Mouse (Mus musculus): ENCODE results near the gene Rab11fip4. TPM values are rescaled to one million over a fixed set of nuclear protein-coding genes. Genes with fewer than 3 reads are reported as not detected.

The Rab11fip4 gene
- polyA plus RNA-seq, 1 experiment from 2014 or later, result 16.2 TPM

DNA sequence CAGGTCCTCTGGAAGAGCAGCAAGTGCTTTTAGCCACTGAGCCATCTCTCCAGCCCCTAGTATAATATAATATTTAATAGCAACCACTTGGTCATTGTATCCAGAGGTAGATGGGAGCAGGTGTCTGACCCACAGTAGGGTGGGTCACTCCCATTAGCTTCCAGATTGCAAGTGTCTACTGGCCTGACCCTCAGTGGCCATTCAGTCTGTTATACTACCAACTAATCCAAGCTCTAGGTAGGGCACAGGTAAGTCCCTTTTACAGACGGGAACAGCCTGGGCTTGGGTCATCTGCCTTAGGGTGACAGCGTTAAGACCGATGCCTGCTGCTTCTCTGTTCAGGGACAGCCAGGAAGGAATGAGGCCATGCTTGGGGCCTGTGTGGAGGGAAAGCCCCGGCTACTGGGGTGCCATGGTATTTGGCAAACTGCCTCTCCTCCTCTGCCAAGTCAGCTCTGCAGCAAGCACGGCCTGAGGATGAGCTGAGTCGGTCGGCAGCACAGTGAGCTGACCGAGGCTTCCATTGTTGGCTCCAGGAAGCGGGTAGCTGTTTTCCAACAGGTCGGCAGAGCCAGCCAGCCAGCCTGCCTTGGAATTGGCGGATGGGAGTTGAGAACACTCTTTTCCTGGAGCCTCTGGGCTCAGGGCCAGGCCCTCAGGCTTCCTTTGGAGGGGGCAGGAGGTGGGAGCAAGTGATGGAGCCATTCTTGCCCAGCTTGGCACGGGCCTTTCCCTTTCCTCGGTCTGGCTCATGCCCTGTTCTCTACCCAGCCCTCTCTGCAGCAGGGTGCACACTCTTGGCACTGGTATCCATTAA, 138.4 kb downstream of the Rab11fip4 start:
- Histone ChIP-seq H3K4me2 (no peak overlapping the region), H3K4me1 (replicated peaks) (no peaks in the 10 kb centered on the region), H3K27ac (no peak overlapping the region), H3K36me3 (no peaks in the 10 kb centered on the region), H3K9ac (replicated peaks) (no peak overlapping the region), H3K4me3 (replicated peaks) (no peak overlapping the region), H3K9me3 (no peaks in the 10 kb centered on the region), H3K27me3 (no peaks in the 10 kb centered on the region)
- WGBS, result 87% methylated on average over 13 of the region's 13 CpGs
- no peak for ATAC-seq (ENCODE audit: insufficient number of reproducible peaks, insufficient read depth, low FRiP score, low TSS enrichment, low read depth)

DNA sequence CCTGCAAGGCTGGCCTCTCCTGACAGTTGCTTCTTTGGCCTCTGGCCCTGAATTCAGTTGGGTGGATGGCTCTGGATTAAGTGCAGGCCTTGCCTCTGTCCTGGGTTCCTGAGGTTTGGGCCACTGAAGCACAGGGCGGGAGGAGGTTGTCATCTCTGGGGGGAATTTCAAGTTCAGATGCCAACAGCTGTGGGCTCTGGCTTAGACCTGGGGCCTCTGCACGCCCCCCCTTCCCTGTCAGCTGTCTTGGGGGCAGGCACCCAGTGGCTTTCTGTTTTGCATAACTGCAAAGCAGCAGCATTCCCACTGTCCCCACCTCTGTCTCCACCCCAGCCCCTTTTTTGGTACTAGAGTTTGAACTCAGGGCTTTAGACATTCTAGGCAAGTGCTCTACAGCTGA, 139.4 kb downstream of the Rab11fip4 start:
- H3K9ac ChIP-seq (replicated peaks), result no peak overlapping the region
- H3K4me2 ChIP-seq, result no peak overlapping the region
- no peak overlapping the region for H3K27ac ChIP-seq
- 54% methylated on average over 2 of the region's 2 CpGs for WGBS
- H3K4me3 ChIP-seq (replicated peaks), result no peak overlapping the region
- no peaks in the 10 kb centered on the region for H3K9me3 ChIP-seq
- no peaks in the 10 kb centered on the region for H3K4me1 ChIP-seq (replicated peaks)
- H3K27me3 ChIP-seq, result no peaks in the 10 kb centered on the region
- ATAC-seq (ENCODE audit: insufficient number of reproducible peaks, insufficient read depth, low FRiP score, low TSS enrichment, low read depth), result no peak
- no peaks in the 10 kb centered on the region for H3K36me3 ChIP-seq

DNA sequence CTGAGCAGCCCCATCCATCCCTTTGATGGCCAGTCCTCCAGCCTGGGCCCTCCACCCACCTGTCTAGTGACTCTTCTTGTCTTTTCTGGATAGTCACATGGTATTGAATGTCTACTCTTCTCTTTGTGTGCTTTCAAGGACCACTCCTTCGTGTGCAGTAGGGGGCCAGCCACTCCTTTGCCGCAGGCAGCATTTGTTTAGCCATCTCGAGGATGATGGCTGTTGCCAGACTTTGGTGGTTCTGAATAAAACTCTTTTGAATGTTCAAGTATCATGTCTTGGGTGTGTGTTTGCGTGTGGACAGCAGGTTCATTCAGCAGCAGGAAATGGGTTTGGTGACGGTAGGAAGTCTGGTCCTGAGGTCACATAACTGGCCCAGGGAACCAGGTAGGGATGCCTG, 140.5 kb downstream of the Rab11fip4 start:
- H3K4me3 ChIP-seq (replicated peaks), result no peak overlapping the region
- 0 out of 2 replicates have a peak, but pooled peaks cover 2% of the 10 kb centered on the region for H3K4me1 ChIP-seq (replicated peaks)
- H3K27me3 ChIP-seq, result no peaks in the 10 kb centered on the region
- 90% methylated on average over 5 of the region's 5 CpGs for WGBS
- H3K9ac ChIP-seq (replicated peaks), result no peak overlapping the region
- H3K9me3 ChIP-seq, result no peaks in the 10 kb centered on the region
- no peaks in the 10 kb centered on the region for H3K36me3 ChIP-seq
- ATAC-seq (ENCODE audit: insufficient number of reproducible peaks, insufficient read depth, low FRiP score, low TSS enrichment, low read depth), result no peak
- no peak overlapping the region for H3K4me2 ChIP-seq
- H3K27ac ChIP-seq, result no peak overlapping the region

DNA sequence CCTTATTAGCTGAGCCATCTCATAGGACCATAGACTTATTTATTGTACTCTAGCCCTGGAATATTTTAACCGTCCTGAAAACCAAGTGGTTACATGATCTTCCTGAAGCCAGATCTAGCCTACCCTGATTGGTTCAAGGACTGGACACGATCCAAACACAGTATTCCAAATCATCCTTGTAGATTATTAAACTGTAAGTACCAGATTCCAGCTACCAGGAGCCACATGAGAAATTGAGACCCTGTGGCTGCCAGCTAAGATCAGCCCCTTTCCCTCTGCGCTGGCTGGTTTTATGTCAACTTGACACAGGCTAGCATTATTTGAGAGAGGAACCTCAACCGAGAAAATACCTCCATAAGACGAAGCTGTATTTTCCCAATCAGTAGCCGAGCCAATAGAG, 142.0 kb downstream of the Rab11fip4 start:
- Histone ChIP-seq H3K4me1 (replicated peaks) (peaks cover 15% of the 10 kb centered on the region; the same call in 1 of the 2 replicates), H3K27me3 (no peaks in the 10 kb centered on the region), H3K27ac (no peak overlapping the region), H3K9me3 (no peaks in the 10 kb centered on the region), H3K4me2 (no peak overlapping the region), H3K36me3 (no peaks in the 10 kb centered on the region), H3K9ac (replicated peaks) (no peak overlapping the region), H3K4me3 (replicated peaks) (no peak overlapping the region)
- no peak for ATAC-seq (ENCODE audit: insufficient number of reproducible peaks, insufficient read depth, low FRiP score, low TSS enrichment, low read depth)
- WGBS, result 88% methylated on average over 6 of the region's 6 CpGs

DNA sequence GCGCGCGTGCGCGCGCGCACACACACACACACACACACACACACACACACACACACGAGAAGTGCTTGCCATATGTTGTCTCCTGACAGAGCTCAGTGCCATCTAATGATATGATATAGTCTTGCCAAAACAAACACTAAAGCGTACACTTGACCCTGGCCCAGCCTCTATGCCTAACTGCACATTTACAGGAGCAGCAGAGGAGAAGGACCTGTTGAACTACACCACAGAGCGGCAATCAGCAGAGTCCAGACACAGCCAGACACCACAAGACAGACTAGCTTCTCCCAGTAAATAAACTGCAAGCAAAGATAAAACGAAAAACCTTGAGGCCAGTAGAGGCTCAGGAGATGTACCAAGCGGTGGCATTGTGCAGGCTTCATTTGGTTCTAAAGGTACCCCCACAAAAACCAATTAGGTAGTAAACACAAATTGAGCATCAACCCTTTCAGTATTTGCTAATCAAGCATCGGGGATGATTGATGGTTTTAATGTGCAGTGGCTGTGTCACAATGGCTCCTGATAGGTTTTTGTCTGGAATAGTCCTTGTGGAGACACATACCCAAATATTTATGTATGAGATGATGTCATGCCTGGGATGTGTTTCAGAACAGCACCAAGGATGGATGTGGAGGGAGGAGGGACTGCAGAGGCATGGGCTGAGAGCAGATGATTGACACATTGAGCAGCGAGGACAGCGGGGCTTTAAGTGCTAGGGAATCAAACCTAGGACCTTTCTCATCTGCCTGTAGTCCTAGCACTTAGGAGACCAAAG, 145.4 kb downstream of the Rab11fip4 start:
- Histone ChIP-seq H3K4me3 (replicated peaks) (no peak overlapping the region), H3K4me2 (no peak overlapping the region), H3K27ac (no peak overlapping the region), H3K36me3 (no peaks in the 10 kb centered on the region), H3K9me3 (no peaks in the 10 kb centered on the region), H3K4me1 (replicated peaks) (peaks cover 30% of the 10 kb centered on the region), H3K27me3 (no peaks in the 10 kb centered on the region), H3K9ac (replicated peaks) (no peak overlapping the region)
- no peak for ATAC-seq (ENCODE audit: insufficient number of reproducible peaks, insufficient read depth, low FRiP score, low TSS enrichment, low read depth)
- WGBS, result 88% methylated on average over 15 of the region's 15 CpGs

DNA sequence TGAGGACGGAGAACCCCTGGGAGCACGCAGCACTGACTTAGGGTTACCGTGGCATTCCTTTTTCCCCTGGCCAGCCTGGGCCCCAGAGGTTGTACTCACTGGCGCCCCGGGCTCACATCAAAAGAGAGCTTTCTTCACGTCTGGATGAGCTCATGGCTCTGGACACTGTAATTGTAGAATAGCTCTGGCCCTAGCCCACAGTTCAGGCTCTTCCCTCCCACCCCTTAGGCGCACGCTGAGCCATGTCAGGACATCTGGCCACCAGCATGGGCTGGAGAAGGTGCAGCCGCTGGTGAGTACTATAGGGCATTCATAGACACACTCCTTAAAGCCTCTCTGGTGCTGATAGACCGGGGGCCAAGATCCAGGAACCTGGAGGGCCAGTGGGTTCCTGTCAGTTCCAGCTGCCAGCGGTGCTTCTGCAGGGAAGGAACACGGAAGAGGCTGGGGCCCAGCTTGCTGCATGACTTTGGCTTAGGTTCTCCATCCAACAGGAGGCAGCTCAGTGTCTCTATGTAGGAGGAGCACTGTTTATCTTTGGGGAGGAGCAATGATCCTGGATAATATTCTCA, 146.2 kb downstream of the Rab11fip4 start:
- Histone ChIP-seq H3K4me2 (no peak overlapping the region), H3K9ac (replicated peaks) (no peak overlapping the region), H3K36me3 (no peaks in the 10 kb centered on the region), H3K9me3 (no peaks in the 10 kb centered on the region), H3K27ac (no peak overlapping the region), H3K27me3 (no peaks in the 10 kb centered on the region), H3K4me1 (replicated peaks) (peaks cover 30% of the 10 kb centered on the region), H3K4me3 (replicated peaks) (no peak overlapping the region)
- 53% methylated on average over 12 of the region's 12 CpGs for WGBS
- ATAC-seq (ENCODE audit: insufficient number of reproducible peaks, insufficient read depth, low FRiP score, low TSS enrichment, low read depth), result no peak

DNA sequence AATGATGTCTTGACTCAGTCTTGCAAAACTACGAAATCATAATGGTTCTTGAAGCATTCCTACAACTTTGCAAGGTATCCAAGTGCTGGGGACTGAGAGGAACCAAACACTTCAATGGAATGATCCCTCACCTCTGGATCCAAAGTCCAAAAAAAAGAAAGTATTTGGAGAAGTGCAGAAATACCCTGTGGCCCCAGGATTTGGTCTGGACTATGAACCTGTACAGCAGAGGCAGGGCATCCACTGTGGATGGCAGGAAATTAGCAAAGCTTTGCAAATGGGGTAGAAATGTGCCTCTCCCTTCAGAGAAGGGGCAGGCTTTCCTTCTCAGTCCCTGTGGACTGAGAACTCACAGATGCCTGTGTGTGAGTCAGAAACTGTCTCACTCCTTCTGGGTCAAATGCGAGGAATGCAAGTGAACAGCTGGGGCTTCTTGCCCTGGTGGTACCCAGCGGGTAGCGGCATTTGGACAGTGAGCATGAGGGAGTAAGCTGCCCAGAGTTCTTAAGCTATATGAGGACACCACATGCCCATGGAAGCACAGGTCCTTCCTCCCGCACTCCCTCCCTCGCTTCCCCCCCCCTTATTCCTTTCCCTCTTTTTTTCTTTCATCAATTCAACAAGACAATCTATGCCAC, 147.0 kb downstream of the Rab11fip4 start:
- Histone ChIP-seq H3K27me3 (no peaks in the 10 kb centered on the region), H3K4me3 (replicated peaks) (no peak overlapping the region), H3K9ac (replicated peaks) (no peak overlapping the region), H3K27ac (peak overlapping the region; percentile 77), H3K9me3 (no peaks in the 10 kb centered on the region), H3K4me2 (no peak overlapping the region), H3K36me3 (no peaks in the 10 kb centered on the region), H3K4me1 (replicated peaks) (peaks cover 30% of the 10 kb centered on the region)
- 88% methylated on average over 6 of the region's 6 CpGs for WGBS
- no peak for ATAC-seq (ENCODE audit: insufficient number of reproducible peaks, insufficient read depth, low FRiP score, low TSS enrichment, low read depth)

DNA sequence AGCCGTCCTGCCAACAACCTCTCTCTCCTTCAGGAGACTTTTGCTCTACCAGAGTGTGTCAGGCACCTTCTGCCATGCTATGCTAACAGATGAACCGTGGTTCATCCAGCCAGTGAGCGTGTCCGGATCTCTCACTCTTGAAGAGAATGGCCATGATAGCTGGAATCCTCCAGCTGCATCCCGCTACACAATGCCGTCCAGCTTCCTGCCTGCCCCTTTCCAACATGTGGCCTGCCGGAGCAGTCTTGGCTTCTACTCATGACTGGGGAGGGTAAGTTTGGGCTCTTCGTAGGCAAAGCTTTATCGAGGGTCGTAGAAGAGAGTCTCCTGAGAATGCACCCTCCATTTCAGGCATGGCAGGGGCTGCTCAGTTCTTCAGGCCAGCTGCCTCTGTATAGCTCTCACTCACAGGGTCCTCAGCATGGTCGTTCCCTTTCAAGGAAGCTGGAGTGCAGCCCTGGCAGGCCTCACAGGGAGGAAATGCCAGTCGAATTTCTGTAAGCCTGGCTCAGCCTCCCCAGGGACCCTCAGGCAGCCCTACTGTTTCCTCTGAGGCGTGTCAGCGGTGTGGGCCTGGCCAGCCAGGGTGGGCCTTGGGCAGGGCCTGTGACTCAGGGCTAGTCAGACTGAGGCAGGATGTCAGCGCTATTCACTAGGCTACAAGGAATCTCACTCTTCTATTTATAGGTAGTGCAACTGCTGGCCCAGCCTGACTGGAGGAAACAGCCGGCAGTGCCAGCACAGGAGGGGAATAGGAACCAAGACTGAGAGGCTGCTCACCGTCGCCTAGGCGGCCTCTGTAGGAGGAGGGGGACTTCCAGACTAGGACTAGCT, 147.9 kb downstream of the Rab11fip4 start:
- Histone ChIP-seq H3K4me3 (replicated peaks) (no peak overlapping the region), H3K27ac (peak overlapping the region; percentile 77), H3K36me3 (no peaks in the 10 kb centered on the region), H3K27me3 (no peaks in the 10 kb centered on the region), H3K9ac (replicated peaks) (no peak overlapping the region), H3K4me1 (replicated peaks) (peaks cover 30% of the 10 kb centered on the region), H3K4me2 (no peak overlapping the region; the same call in 1 of the 2 replicates), H3K9me3 (no peaks in the 10 kb centered on the region)
- ATAC-seq (ENCODE audit: insufficient number of reproducible peaks, insufficient read depth, low FRiP score, low TSS enrichment, low read depth), result peak; percentile 85; the same call in 1 of the 2 replicates
- WGBS, result 69% methylated on average over 19 of the region's 19 CpGs

DNA sequence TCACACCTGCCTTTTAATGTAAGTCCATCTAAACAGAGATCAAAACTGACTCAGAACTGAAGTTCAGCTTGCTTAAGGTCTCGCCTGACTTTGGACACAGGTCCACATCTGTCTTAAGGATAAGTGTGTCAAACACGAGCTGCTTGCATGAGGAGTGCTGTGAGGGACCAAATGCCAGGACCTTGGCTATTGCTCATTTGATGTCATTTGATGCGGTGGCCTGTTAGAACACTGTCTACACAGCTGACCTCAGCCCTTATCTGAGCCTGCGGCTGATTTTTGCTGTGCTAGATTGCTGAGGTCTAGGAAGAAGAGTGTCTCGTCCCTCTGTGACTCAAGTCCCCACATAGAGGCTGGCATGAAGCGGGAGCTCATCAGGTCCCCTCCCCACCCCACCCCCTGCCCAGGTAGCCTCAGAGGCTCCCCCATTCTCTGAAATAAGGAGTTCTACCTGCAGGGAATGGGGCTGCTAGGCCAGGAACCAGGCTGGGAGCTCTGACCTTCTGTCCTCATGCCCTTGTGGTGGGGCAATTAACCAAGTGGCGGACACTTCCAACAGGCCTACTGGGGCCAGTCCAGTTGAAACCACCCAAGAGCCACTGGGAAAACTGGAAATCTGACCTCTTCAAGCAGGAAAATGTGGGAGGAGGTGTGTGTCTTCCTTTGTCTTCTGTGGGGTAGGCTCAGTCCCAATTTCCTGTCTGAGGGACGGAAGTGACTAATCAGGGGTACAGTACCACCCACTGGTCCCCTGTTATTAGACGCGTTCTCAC, 149.9 kb downstream of the Rab11fip4 start:
- no peaks in the 10 kb centered on the region for H3K27me3 ChIP-seq
- H3K4me2 ChIP-seq, result no peak overlapping the region
- peaks cover 30% of the 10 kb centered on the region for H3K4me1 ChIP-seq (replicated peaks)
- H3K27ac ChIP-seq, result no peak overlapping the region
- no peak for ATAC-seq (ENCODE audit: insufficient number of reproducible peaks, insufficient read depth, low FRiP score, low TSS enrichment, low read depth)
- H3K36me3 ChIP-seq, result no peaks in the 10 kb centered on the region
- no peak overlapping the region for H3K4me3 ChIP-seq (replicated peaks)
- 84% methylated on average over 10 of the region's 10 CpGs for WGBS
- H3K9ac ChIP-seq (replicated peaks), result no peak overlapping the region
- no peaks in the 10 kb centered on the region for H3K9me3 ChIP-seq

DNA sequence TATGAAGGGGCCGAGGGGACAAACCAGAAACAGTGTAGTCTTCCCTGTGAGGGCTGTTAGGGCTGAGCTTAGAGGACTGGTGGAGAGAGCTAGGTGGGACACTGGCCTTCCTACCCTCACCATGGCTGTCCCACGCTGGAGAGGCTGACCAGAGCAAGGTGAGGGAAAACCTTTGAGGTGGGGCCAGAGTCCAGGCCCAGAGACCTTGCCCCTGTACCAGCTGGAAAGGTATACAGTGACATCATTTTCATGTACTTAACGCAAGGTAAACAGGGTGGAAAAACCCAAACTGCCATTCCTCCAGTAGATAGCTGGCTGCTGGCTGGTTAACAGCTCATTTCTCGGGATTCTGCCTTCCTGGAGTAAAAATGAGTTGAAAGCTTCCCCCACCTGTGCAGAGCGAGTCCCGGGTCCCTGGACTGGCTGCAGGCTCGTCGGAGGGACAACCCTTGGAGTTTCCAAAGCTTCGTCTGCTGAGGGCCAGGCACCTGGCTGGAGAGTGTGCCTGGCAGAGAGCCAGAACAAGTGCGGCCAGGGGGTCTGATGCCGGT, 155.6 kb downstream of the Rab11fip4 start:
- no peak overlapping the region for H3K9ac ChIP-seq (replicated peaks)
- 81% methylated on average over 11 of the region's 11 CpGs for WGBS
- no peak; the same call in 1 of the 2 replicates for ATAC-seq (ENCODE audit: insufficient number of reproducible peaks, insufficient read depth, low FRiP score, low TSS enrichment, low read depth)

More for the DNA sequence above, 155.6 kb downstream of the Rab11fip4 start:
- Histone ChIP-seq H3K4me2 (no peak overlapping the region), H3K36me3 (no peaks in the 10 kb centered on the region), H3K27ac (no peak overlapping the region), H3K9me3 (no peaks in the 10 kb centered on the region), H3K4me3 (replicated peaks) (no peak overlapping the region), H3K4me1 (replicated peaks) (peaks cover 5% of the 10 kb centered on the region; the same call in 1 of the 2 replicates), H3K27me3 (no peaks in the 10 kb centered on the region)
